Mouse (Mus musculus): ENCODE measurements around the gene Zfp189. TPM values are rescaled to one million over a fixed set of nuclear protein-coding genes. Genes with fewer than 3 reads are reported as not detected.

The Zfp189 gene
- polyA plus RNA-seq, 1 experiment from 2014 or later, result 15.4 TPM

Other genes with a start within 250 kb of the Zfp189 start
- not detected in 2 replicates for gene Acnat2, start 113.0 kb upstream of the Zfp189 start, polyA plus RNA-seq (2014; fragmentation: Nextera tagmentation; extraction: Ambion mirVana)
- not detected in 2 replicates for gene Acnat1, start 47.3 kb upstream of the Zfp189 start, polyA plus RNA-seq (2014; fragmentation: Nextera tagmentation; extraction: Ambion mirVana)
- gene Baat, start 14.6 kb upstream of the Zfp189 start, polyA plus RNA-seq (2014; fragmentation: Nextera tagmentation; extraction: Ambion mirVana), result 0.22 and 0.27 TPM in 2 replicates
- gene Mrpl50, start 83 bp upstream of the Zfp189 start, polyA plus RNA-seq (2014; fragmentation: Nextera tagmentation; extraction: Ambion mirVana), result 93.1 and 93.9 TPM in 2 replicates
- gene Aldob, start 28.4 kb downstream of the Zfp189 start, polyA plus RNA-seq (2014; fragmentation: Nextera tagmentation; extraction: Ambion mirVana), result not detected in 2 replicates
- 21.9 and 24.9 TPM in 2 replicates for gene Tmem246, start 76.7 kb downstream of the Zfp189 start, polyA plus RNA-seq (2014; fragmentation: Nextera tagmentation; extraction: Ambion mirVana)
- 78.1 and 78.5 TPM in 2 replicates for gene Rnf20, start 110.8 kb downstream of the Zfp189 start, polyA plus RNA-seq (2014; fragmentation: Nextera tagmentation; extraction: Ambion mirVana)
- not detected in 2 replicates for gene Ppp3r2, start 160.8 kb downstream of the Zfp189 start, polyA plus RNA-seq (2014; fragmentation: Nextera tagmentation; extraction: Ambion mirVana)